Mouse (Mus musculus) fat pad, adult 2 months (tissue): ENCODE results near the gene Olfr1133.
"Not testable (repeated sequence)": the region's sequence is repeated elsewhere in the genome, so short reads cannot be mapped to it uniquely, and the experiment has no call there.

Experiments
- DNase-seq: peaks from one replicate; pipeline ENCODE4 v3.0.0-alpha.2; 2011; ENCODE audit warnings: low read depth, low spot score; ENCODE audit errors: extremely low read depth

Olfr1133 gene

GRCm38 (mm10) chr2:87647274-87647673 is at the start of gene Olfr1133:
TSS of gene Olfr1133 (minus strand) at chr2:87647374.
- DNase-seq = no peak

GRCm38 (mm10) chr2:87693847-87694246 is 46.7 kb upstream of the Olfr1133 start, which contains the start of gene Olfr1136:
TSS of gene Olfr1136 (minus strand) at chr2:87693947.
- DNase-seq = no peak

- no peak for DNase-seq
Observed at GRCm38 (mm10) chr2:87673564-87673963, 26.4 kb upstream of the Olfr1133 start, which contains the start of gene Olfr1135. TSS of gene Olfr1135 (minus strand) at chr2:87673664.

- no peak for DNase-seq
Observed at GRCm38 (mm10) chr2:87658360-87658759, 11.2 kb upstream of the Olfr1133 start, which contains the start of gene Olfr1134. TSS of gene Olfr1134 (minus strand) at chr2:87658460.

- no peak for DNase-seq
Observed at GRCm38 (mm10) chr2:87642441-87642840, 4.7 kb downstream of the Olfr1133 start.

- DNase-seq = no peak
Observed at GRCm38 (mm10) chr2:87637435-87637834, 9.7 kb downstream of the Olfr1133 start, which contains the start of gene Olfr1132. TSS of gene Olfr1132 (minus strand) at chr2:87637535.

- DNase-seq = no peak
Observed at GRCm38 (mm10) chr2:87626804-87627203, 20.4 kb downstream of the Olfr1133 start, which contains the start of gene Olfr1131. TSS of gene Olfr1131 (plus strand) at chr2:87627104.

- DNase-seq = not testable (repeated sequence)
Observed at GRCm38 (mm10) chr2:87605912-87606311, 41.3 kb downstream of the Olfr1133 start, which contains the start of gene Olfr1130. TSS of gene Olfr1130 (plus strand) at chr2:87606212.
